Mouse (Mus musculus) splenic B cell, adult 2 months (primary cell): Measurements from ENCODE around the gene Sumf1.

Experiments
- DNase-seq: peaks from one replicate; pipeline ENCODE4 v3.0.0-alpha.2; 2011; ENCODE audit warnings: low read depth, low spot score
- H3K27me3 ChIP-seq: 2 replicates; pipeline ENCODE4 v1.6.1; 2012; ENCODE audit warnings: mild to moderate bottlenecking, low read length, moderate library complexity, mixed read lengths; ENCODE audit not compliant: control insufficient read depth, poor library complexity, insufficient read depth, severe bottlenecking
- H3K36me3 ChIP-seq: 2 replicates; pipeline ENCODE4 v1.6.1; 2012; ENCODE audit warnings: mild to moderate bottlenecking, low read length, moderate library complexity, mixed read lengths; ENCODE audit not compliant: control insufficient read depth, poor library complexity, insufficient read depth, severe bottlenecking

Sumf1 gene

GRCm38 (mm10) chr6:108061121-108061520, 124.3 kb downstream of the Sumf1 start:
- H3K27me3 ChIP-seq: no peaks in the 10 kb centered on the region; the same call in 1 of the 2 replicates
- H3K36me3 ChIP-seq: no peaks in the 10 kb centered on the region
- DNase-seq: no peak

- H3K27me3 ChIP-seq: no peaks in the 10 kb centered on the region
- no peaks in the 10 kb centered on the region for H3K36me3 ChIP-seq
- DNase-seq: no peak
These were observed 127.3 kb downstream of the Sumf1 start for GRCm38 (mm10) chr6:108058066-108058465.

- Histone ChIP-seq H3K36me3 (no peaks in the 10 kb centered on the region), H3K27me3 (no peaks in the 10 kb centered on the region)
- DNase-seq: no peak
These were observed 128.0 kb downstream of the Sumf1 start for GRCm38 (mm10) chr6:108057353-108057752.
